8 mouse cellular contexts compared by ENCODE assay signal in the genomic region with DNA sequence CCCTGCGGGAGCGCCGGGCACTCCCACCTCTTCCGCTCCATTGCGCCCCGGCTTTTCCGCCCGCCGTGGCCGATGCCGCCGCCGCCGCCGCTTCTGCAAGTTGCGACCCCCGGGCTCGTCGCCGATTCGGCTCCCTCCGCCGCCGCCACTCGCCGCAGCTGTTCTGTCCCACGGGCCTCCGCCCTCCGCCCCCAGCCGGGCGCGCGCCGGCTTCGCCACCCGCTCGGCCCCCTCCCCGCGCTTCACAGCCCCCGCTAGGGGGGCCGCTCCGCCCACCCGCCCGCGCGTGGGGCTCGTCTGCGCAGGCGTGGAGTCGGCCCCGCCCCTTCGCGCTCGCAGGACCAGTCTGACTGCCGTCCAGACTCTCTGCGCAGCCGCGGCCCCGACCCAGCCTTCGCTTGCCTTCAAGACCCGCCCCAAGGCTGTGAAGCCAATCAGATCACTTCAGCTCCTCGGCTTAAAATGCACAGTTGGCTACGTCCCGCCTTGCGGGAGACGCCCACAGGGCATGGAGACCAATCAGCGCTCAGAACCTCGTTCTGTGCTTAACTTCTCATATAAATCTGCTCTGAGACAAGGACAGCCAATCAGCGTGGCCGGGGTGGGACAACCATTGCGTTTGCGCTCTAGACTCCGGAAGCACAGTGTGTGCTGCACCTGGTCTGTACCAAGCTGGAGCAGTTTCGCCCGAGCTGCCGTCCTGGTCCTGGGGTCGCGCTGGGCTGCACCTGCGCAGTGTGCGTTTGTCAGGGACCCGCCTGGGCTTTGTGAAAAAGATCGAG. TPM values are rescaled to one million over a fixed set of nuclear protein-coding genes. Genes with fewer than 3 reads are reported as not detected.
A peak's percentile ranks its signal among the peaks of the same experiment; 100 is the strongest.
DNase-seq lines count a peak whose midpoint lies in the region; ATAC-seq and TF ChIP-seq lines count a peak whose summit lies in the region.

A gene (minus strand): TSS at position 360 of the 782 bp plus-strand sequence.

- peaks cover 7% of the 10 kb centered on the region for H3K4me1 ChIP-seq in bone marrow, adult 2 months (ENCODE audit: control insufficient read depth, insufficient read depth, low read length)
- peaks cover 30% of the 10 kb centered on the region for H3K4me1 ChIP-seq in embryonic facial prominence, embryonic 15.5 days
- peaks cover 19% of the 10 kb centered on the region for H3K4me1 ChIP-seq in limb, embryonic 14.5 days (ENCODE audit: control insufficient read depth, insufficient read depth, low read length)
- peaks cover 18% of the 10 kb centered on the region for H3K4me1 ChIP-seq in midbrain, postnatal 0 days (ENCODE audit: insufficient read depth, low read length)

- WGBS in bone marrow, adult 2 months, result under 1% methylated on average over 82 of the region's 82 CpGs
- under 1% methylated on average over 77 of the region's 82 CpGs for WGBS in embryonic facial prominence, embryonic 15.5 days
- 1% methylated on average over 73 of the region's 82 CpGs for WGBS in limb, embryonic 14.5 days
- WGBS in midbrain, postnatal 0 days, result under 1% methylated on average over 66 of the region's 82 CpGs

- peak; percentile 100 for DNase-seq in 416B (ENCODE audit: low read depth)
- DNase-seq in heart, adult 8-10 months (ENCODE audit: low spot score), result peak; percentile 99
- peak; percentile 100 for DNase-seq in kidney, adult 9 months
- DNase-seq in limb, embryonic 14.5 days (ENCODE audit: low spot score), result peak; percentile 99
- DNase-seq in midbrain, postnatal 0 days (ENCODE audit: low spot score), result peak; percentile 100
- DNase-seq in spleen, postnatal 14 days (ENCODE audit: low spot score in 2 of 2), result peak; percentile 98

- H3K36me3 ChIP-seq in embryonic facial prominence, embryonic 15.5 days, result peaks cover 62% of the 10 kb centered on the region
- peaks cover 63% of the 10 kb centered on the region for H3K36me3 ChIP-seq in limb, embryonic 14.5 days (ENCODE audit: control insufficient read depth, insufficient read depth, low read length)
- peaks cover 37% of the 10 kb centered on the region for H3K36me3 ChIP-seq in midbrain, postnatal 0 days (ENCODE audit: insufficient read depth, low read length)

- TF ChIP-seq CTCF in bone marrow, adult 2 months (IDR thresholded peaks at IDR 0.05; ENCODE audit: control insufficient read depth, insufficient read depth, low read length), result no peak; the same call in 1 of the 2 replicates
- TF ChIP-seq CTCF in midbrain, postnatal 0 days (IDR thresholded peaks at IDR 0.05), result no peak

- peak; percentile 97 for ATAC-seq in embryonic facial prominence, embryonic 15.5 days (ENCODE audit: insufficient number of reproducible peaks, low FRiP score, low TSS enrichment, low read depth)
- peak; percentile 95 for ATAC-seq in limb, embryonic 14.5 days (ENCODE audit: low FRiP score, low read depth)
- peak; percentile 97 for ATAC-seq in midbrain, postnatal 0 days (ENCODE audit: low FRiP score)

- H3K4me3 ChIP-seq in bone marrow, adult 2 months (replicated peaks; ENCODE audit: control insufficient read depth, low read depth, low read length), result peak within 1 kb of the TSS; percentile 76
- peak within 1 kb of the TSS; percentile 82 for H3K4me3 ChIP-seq in embryonic facial prominence, embryonic 15.5 days (replicated peaks)
- H3K4me3 ChIP-seq in limb, embryonic 14.5 days (replicated peaks; ENCODE audit: low read length), result peak within 1 kb of the TSS; percentile 83
- peak within 1 kb of the TSS; percentile 73 for H3K4me3 ChIP-seq in midbrain, postnatal 0 days (ENCODE audit: low read depth, low read length)

- peak within 1 kb of the TSS; percentile 83 for H3K4me2 ChIP-seq in embryonic facial prominence, embryonic 15.5 days (replicated peaks)
- H3K4me2 ChIP-seq in limb, embryonic 14.5 days (replicated peaks; ENCODE audit: low read depth, low read length, severe bottlenecking), result peak within 1 kb of the TSS; percentile 77
- peak within 1 kb of the TSS; percentile 74 for H3K4me2 ChIP-seq in midbrain, postnatal 0 days (ENCODE audit: low read depth, low read length, poor library complexity, severe bottlenecking)

- H3K9me3 ChIP-seq in embryonic facial prominence, embryonic 15.5 days (replicated peaks), result 0 out of 2 replicates have a peak, but pooled peaks cover 3% of the 10 kb centered on the region
- no peaks in the 10 kb centered on the region for H3K9me3 ChIP-seq in limb, embryonic 14.5 days (ENCODE audit: control insufficient read depth, low read length)
- no peaks in the 10 kb centered on the region for H3K9me3 ChIP-seq in midbrain, postnatal 0 days (ENCODE audit: low read length)

- no peaks in the 10 kb centered on the region for H3K27me3 ChIP-seq in embryonic facial prominence, embryonic 15.5 days
- H3K27me3 ChIP-seq in limb, embryonic 14.5 days (ENCODE audit: control insufficient read depth, insufficient read depth, low read length), result no peaks in the 10 kb centered on the region
- no peaks in the 10 kb centered on the region for H3K27me3 ChIP-seq in midbrain, postnatal 0 days (ENCODE audit: insufficient read depth, low read length)

- TF ChIP-seq POLR2A in bone marrow, adult 2 months (IDR thresholded peaks at IDR 0.05; ENCODE audit: borderline replicate concordance, control insufficient read depth, low read depth, low read length), result peak; percentile 99
- peak; percentile 84; the same call in 1 of the 2 replicates for TF ChIP-seq POLR2A in limb, embryonic 14.5 days (IDR thresholded peaks at IDR 0.05; ENCODE audit: borderline replicate concordance, extremely low read depth, insufficient read depth, insufficient read length)

- peak within 1 kb of the TSS; percentile 99 for H3K27ac ChIP-seq in bone marrow, adult 2 months (ENCODE audit: control insufficient read depth, insufficient read depth, low read depth, low read length, poor library complexity)
- H3K27ac ChIP-seq in embryonic facial prominence, embryonic 15.5 days (replicated peaks), result peak within 1 kb of the TSS; percentile 99
- peak within 1 kb of the TSS; percentile 98 for H3K27ac ChIP-seq in limb, embryonic 14.5 days (replicated peaks; ENCODE audit: low read depth, low read length)
- peak within 1 kb of the TSS; percentile 99 for H3K27ac ChIP-seq in midbrain, postnatal 0 days (ENCODE audit: low read depth, low read length)

- peak within 1 kb of the TSS; percentile 91 for H3K9ac ChIP-seq in embryonic facial prominence, embryonic 15.5 days
- H3K9ac ChIP-seq in limb, embryonic 14.5 days (ENCODE audit: low read depth, low read length, severe bottlenecking), result peak within 1 kb of the TSS; percentile 93
- H3K9ac ChIP-seq in midbrain, postnatal 0 days (replicated peaks; ENCODE audit: low read length, poor library complexity, severe bottlenecking), result peak within 1 kb of the TSS; percentile 97

RNA-seq across cellular contexts. Expression of the gene that starts here (rescaled TPM):
- 53.0 and 82.0 TPM in 2 replicates for polyA plus RNA-seq in bone marrow, adult 2 months (2011; ENCODE audit: insufficient read depth, insufficient read length, low replicate concordance, missing spikeins)
- polyA plus RNA-seq in embryonic facial prominence, embryonic 15.5 days (2015; fragmentation: Nextera tagmentation; extraction: Ambion mirVana), result 247 and 250 TPM in 2 replicates
- 100 to 1,000 TPM in 1 of 4 experiments, 10 to 100 TPM in 3; 92.9 to 107 (median 97.0) TPM for total RNA-seq in heart, adult 8-10 months (2022)
- polyA plus RNA-seq in limb, embryonic 14.5 days (2012; rRNA removed), result 267 and 270 TPM in 2 replicates
- 196 and 214 TPM in 2 replicates for polyA plus RNA-seq in limb, embryonic 14.5 days (2014; fragmentation: Nextera tagmentation; extraction: Ambion mirVana)
- total RNA-seq in midbrain, postnatal 0 days (2014; rRNA removed), result 30.4 and 47.0 TPM in 2 replicates
- 154 and 157 TPM in 2 replicates for polyA plus RNA-seq in midbrain, postnatal 0 days (2015; fragmentation: Nextera tagmentation; extraction: Ambion mirVana)

Comparison
In these comparisons a context has a peak if more than half of its experiments do, and no peak if none do; other contexts are left out.
1. Peak in every context shown above with its lines: DNase-seq, ATAC-seq, H3K4me3 ChIP-seq and H3K27ac ChIP-seq.